ENCODE assay signal across 9 mouse cellular contexts in genomic region chr13:113013174-113013953, GRCm38 (mm10). TPM values are rescaled to one million over a fixed set of nuclear protein-coding genes. Genes with fewer than 3 reads are reported as not detected.
A peak's percentile ranks its signal among the peaks of the same experiment; 100 is the strongest.
DNase-seq lines count a peak whose midpoint lies in the region; ATAC-seq and TF ChIP-seq lines count a peak whose summit lies in the region.
"Not testable (repeated sequence)": the region's sequence is repeated elsewhere in the genome, so short reads cannot be mapped to it uniquely, and the experiment has no call there.
"Had no signal": no experiment of that assay in that cellular context is flagged by ENCODE, and none has a peak within 500 bp of the region (broad histone marks: within the 10 kb centered on the region; RNA-seq: fewer than 3 reads in every experiment).

No protein-coding gene starts in this region.

- H3K27me3 ChIP-seq in MEL (ENCODE audit: control insufficient read depth in 1 of 2, insufficient read depth in 2 of 2, low read length in 2 of 2); embryonic facial prominence, embryonic 13.5 days; limb, embryonic 12.5 days; myocyte (ENCODE audit: control insufficient read depth, insufficient read depth, insufficient read length); thymus, adult 2 months (ENCODE audit: control insufficient read depth, insufficient read depth, low read length): not testable (repeated sequence)

- H3K9me3 ChIP-seq in MEL (replicated peaks; ENCODE audit: insufficient read depth, low read length); embryonic facial prominence, embryonic 13.5 days; limb, embryonic 12.5 days: not testable (repeated sequence)

- WGBS in embryonic facial prominence, embryonic 13.5 days = 61% methylated on average over 20 of the region's 20 CpGs
- 52% methylated on average over 19 of the region's 20 CpGs for whole genome bisulfite sequencing in limb, embryonic 12.5 days
- 16% methylated on average over 20 of the region's 20 CpGs for WGBS in lung, adult 2 months
- 6% methylated on average over 20 of the region's 20 CpGs for WGBS in thymus, adult 2 months

- peak overlapping the region; percentile 63 for H3K9ac ChIP-seq in MEL (ENCODE audit: control insufficient read depth, low read depth, low read length, poor library complexity, severe bottlenecking)
- H3K9ac ChIP-seq in embryonic facial prominence, embryonic 13.5 days; limb, embryonic 12.5 days (replicated peaks): not testable (repeated sequence)

- not testable (repeated sequence) for TF ChIP-seq CTCF in MEL (IDR thresholded peaks at IDR 0.05 in 2 of 3, conservative IDR thresholded peaks at IDR 0.05 in 1 of 3; ENCODE audit: control insufficient read depth in 1 of 3, insufficient read depth in 1 of 3, low read depth in 2 of 3, low read length in 3 of 3, poor library complexity in 1 of 3, severe bottlenecking in 1 of 3); lung, adult 2 months (IDR thresholded peaks at IDR 0.05; ENCODE audit: insufficient read depth, low read length); thymus, adult 2 months (IDR thresholded peaks at IDR 0.05; ENCODE audit: borderline replicate concordance, control insufficient read depth, extremely low read depth, insufficient read depth, low read length, poor library complexity)

- not testable (repeated sequence) for H3K79me2 ChIP-seq in MEL (ENCODE audit: control insufficient read depth, insufficient read depth, low read length, poor library complexity); myocyte (ENCODE audit: control insufficient read depth, insufficient read depth)

- peak overlapping the region; percentile 88 to 98 for H3K4me3 ChIP-seq in MEL (ENCODE audit: control insufficient read depth in 1 of 2, insufficient read depth in 1 of 2, low read depth in 2 of 2, low read length in 2 of 2)
- H3K4me3 ChIP-seq in embryonic facial prominence, embryonic 13.5 days = not testable (repeated sequence)
- 0 out of 2 replicates have a peak overlapping the region, but pooled peaks have one; percentile 18 for H3K4me3 ChIP-seq in limb, embryonic 12.5 days (replicated peaks)
- peak overlapping the region; percentile 90 for H3K4me3 ChIP-seq in lung, adult 2 months (replicated peaks; ENCODE audit: extremely low read depth, low read depth, low read length)
- peak overlapping the region; percentile 20 for H3K4me3 ChIP-seq in myocyte
- H3K4me3 ChIP-seq in thymus, adult 2 months (ENCODE audit: control insufficient read depth, insufficient read depth, low read length) = peak overlapping the region; percentile 43

- not testable (repeated sequence) for TF ChIP-seq EP300 in MEL (IDR thresholded peaks at IDR 0.05; ENCODE audit: low read depth in 1 of 2, low read length in 2 of 2)

- peak overlapping the region; percentile 19 for H3K4me2 ChIP-seq in embryonic facial prominence, embryonic 13.5 days
- H3K4me2 ChIP-seq in limb, embryonic 12.5 days = peak overlapping the region; percentile 35
- peak overlapping the region; percentile 79 for H3K4me2 ChIP-seq in myocyte (ENCODE audit: low read depth)

- H3ac ChIP-seq in myocyte (ENCODE audit: control insufficient read depth, insufficient read length) = not testable (repeated sequence)

- not testable (repeated sequence) for H3K4me1 ChIP-seq in MEL (ENCODE audit: control insufficient read depth in 1 of 2, insufficient read depth in 2 of 2, low read length in 2 of 2); embryonic facial prominence, embryonic 13.5 days; limb, embryonic 12.5 days (replicated peaks); lung, adult 2 months (ENCODE audit: control insufficient read depth, insufficient read depth, low read length); thymus, adult 2 months (replicated peaks; ENCODE audit: control insufficient read depth, insufficient read depth, low read length)

- ATAC-seq in embryonic facial prominence, embryonic 13.5 days (ENCODE audit: insufficient number of reproducible peaks, insufficient read depth, low FRiP score, low TSS enrichment, low read depth); limb, embryonic 12.5 days (ENCODE audit: insufficient number of reproducible peaks, insufficient read depth, low FRiP score, low TSS enrichment, low read depth): not testable (repeated sequence)

- not testable (repeated sequence) for TF ChIP-seq RAD21 in MEL (IDR thresholded peaks at IDR 0.05; ENCODE audit: low read depth, low read length)

- not testable (repeated sequence) for H3K36me3 ChIP-seq in MEL (ENCODE audit: control insufficient read depth in 1 of 2, insufficient read depth in 2 of 2, low read length in 2 of 2); embryonic facial prominence, embryonic 13.5 days; limb, embryonic 12.5 days; myocyte (ENCODE audit: control insufficient read depth, insufficient read depth); thymus, adult 2 months (ENCODE audit: control insufficient read depth, insufficient read depth, low read length)

- not testable (repeated sequence) for H3K27ac ChIP-seq in MEL (ENCODE audit: control insufficient read depth, low read depth, low read length); embryonic facial prominence, embryonic 13.5 days; limb, embryonic 12.5 days
- peak overlapping the region; percentile 29; the same call in 1 of the 2 replicates for H3K27ac ChIP-seq in thymus, adult 2 months (ENCODE audit: control insufficient read depth, insufficient read depth, low read length)

- DNase-seq in MEL (ENCODE audit: low read depth, low spot score) = peak; percentile 60
- peak; percentile 84 for DNase-seq in heart, adult 11 months
- DNase-seq in induced T-regulatory cell, adult 2 months (ENCODE audit: low read depth) = peak; percentile 90
- not testable (repeated sequence) for DNase-seq in lung, adult 2 months; thymus, adult 2 months

- TF ChIP-seq POLR2A in MEL (IDR thresholded peaks at IDR 0.05; ENCODE audit: control insufficient read depth in 1 of 2, insufficient read depth in 1 of 2, low read depth in 1 of 2, low read length in 2 of 2, poor library complexity in 1 of 2); lung, adult 2 months (IDR thresholded peaks at IDR 0.05; ENCODE audit: borderline replicate concordance, extremely low read depth, low read depth, low read length); myocyte (IDR thresholded peaks at IDR 0.05; ENCODE audit: insufficient read length, low read depth); thymus, adult 2 months (IDR thresholded peaks at IDR 0.05; ENCODE audit: control insufficient read depth, extremely low read depth, insufficient read depth, low read length, poor library complexity): not testable (repeated sequence)

TF ChIP-seq in MEL, 35 proteins besides CTCF, POLR2A, EP300 and RAD21 (continues in another document):
- TF ChIP-seq SIN3A (IDR thresholded peaks at IDR 0.05; ENCODE audit: low read length) = peak; percentile 53; the same call in 1 of the 2 replicates

RNA-seq across cellular contexts. Expression of gene Mcidas, which starts 19.7 kb away (rescaled TPM):
- total RNA-seq in MEL (2012; rRNA removed) = not detected in 2 replicates
- polyA plus RNA-seq in MEL (2012; ENCODE audit: insufficient read depth in 1 of 2, insufficient read length in 2 of 2, low read depth in 1 of 2, low replicate concordance in 2 of 2, missing spikeins in 1 of 2) (not detected), myocyte (2012; fragmentation: generic; extraction: Trizol) (not detected)
- 0.21 and 0.34 TPM in 2 replicates for polyA plus RNA-seq in embryonic facial prominence, embryonic 13.5 days (2015; fragmentation: Nextera tagmentation; extraction: Ambion mirVana)
- polyA plus RNA-seq in limb, embryonic 12.5 days (2016; fragmentation: Nextera tagmentation; extraction: Ambion mirVana) = not detected in 2 replicates
- 0.47 and 0.66 TPM in 2 replicates for polyA plus RNA-seq in lung, adult 2 months (2012; rRNA removed)
- 0.28 and 0.32 TPM in 2 replicates for polyA plus RNA-seq in thymus, adult 2 months (2012; rRNA removed)
- total RNA-seq: gastrocnemius, postnatal 14 days had no signal

RNA-seq across cellular contexts. Expression of gene Cdc20b, which starts 21.5 kb away (rescaled TPM):
- total RNA-seq in MEL (2012; rRNA removed) = not detected in 2 replicates
- polyA plus RNA-seq in MEL (2012; ENCODE audit: insufficient read depth in 1 of 2, insufficient read length in 2 of 2, low read depth in 1 of 2, low replicate concordance in 2 of 2, missing spikeins in 1 of 2) (not detected), myocyte (2012; fragmentation: generic; extraction: Trizol) (not detected)
- polyA plus RNA-seq in embryonic facial prominence, embryonic 13.5 days (2015; fragmentation: Nextera tagmentation; extraction: Ambion mirVana) = 0.14 TPM in 1 of 2 replicates, not detected in the other
- polyA plus RNA-seq in limb, embryonic 12.5 days (2016; fragmentation: Nextera tagmentation; extraction: Ambion mirVana) = not detected in 2 replicates
- 0.27 and 0.54 TPM in 2 replicates for polyA plus RNA-seq in lung, adult 2 months (2012; rRNA removed)
- 0.47 and 0.48 TPM in 2 replicates for polyA plus RNA-seq in thymus, adult 2 months (2012; rRNA removed)
- total RNA-seq: gastrocnemius, postnatal 14 days had no signal

RNA-seq across cellular contexts. Expression of gene Ccno, which starts 25.8 kb away (rescaled TPM):
- 0.13 and 0.27 TPM in 2 replicates for total RNA-seq in MEL (2012; rRNA removed)
- polyA plus RNA-seq in MEL (2012; ENCODE audit: insufficient read depth in 1 of 2, insufficient read length in 2 of 2, low read depth in 1 of 2, low replicate concordance in 2 of 2, missing spikeins in 1 of 2) (under 1 TPM in 1 of 2 experiments, not detected in 1; 0.50 TPM), myocyte (2012; fragmentation: generic; extraction: Trizol) (1.4 TPM)
- polyA plus RNA-seq in embryonic facial prominence, embryonic 13.5 days (2015; fragmentation: Nextera tagmentation; extraction: Ambion mirVana) = 0.63 and 1.1 TPM in 2 replicates
- 0.21 and 0.37 TPM in 2 replicates for polyA plus RNA-seq in limb, embryonic 12.5 days (2016; fragmentation: Nextera tagmentation; extraction: Ambion mirVana)
- 5.9 and 8.4 TPM in 2 replicates for polyA plus RNA-seq in lung, adult 2 months (2012; rRNA removed)
- polyA plus RNA-seq in thymus, adult 2 months (2012; rRNA removed) = 3.9 and 6.1 TPM in 2 replicates

RNA-seq across cellular contexts. Expression of gene Gpx8, which starts 32.8 kb away (rescaled TPM):
- not detected in 2 replicates for total RNA-seq in MEL (2012; rRNA removed)
- polyA plus RNA-seq in MEL (2012; ENCODE audit: insufficient read depth in 1 of 2, insufficient read length in 2 of 2, low read depth in 1 of 2, low replicate concordance in 2 of 2, missing spikeins in 1 of 2) = not detected
- 181 and 205 TPM in 2 replicates for polyA plus RNA-seq in embryonic facial prominence, embryonic 13.5 days (2015; fragmentation: Nextera tagmentation; extraction: Ambion mirVana)
- polyA plus RNA-seq in limb, embryonic 12.5 days (2016; fragmentation: Nextera tagmentation; extraction: Ambion mirVana) = 141 and 152 TPM in 2 replicates
- polyA plus RNA-seq in lung, adult 2 months (2012; rRNA removed) = 6.8 and 10.6 TPM in 2 replicates
- polyA plus RNA-seq in myocyte (2012; fragmentation: generic; extraction: Trizol) = 68.8 TPM
- 1.3 and 1.9 TPM in 2 replicates for polyA plus RNA-seq in thymus, adult 2 months (2012; rRNA removed)

Comparison
In these comparisons a context has a peak if more than half of its experiments do, and no peak if none do; other contexts are left out.
1. H3K4me2 ChIP-seq: peak in every context shown above with its lines; median percentile 79 in myocyte; 35 in limb, embryonic 12.5 days; 19 in embryonic facial prominence, embryonic 13.5 days.